Mouse (Mus musculus): ENCODE data around the gene Agpat2. TPM values are rescaled to one million over a fixed set of nuclear protein-coding genes. Genes with fewer than 3 reads are reported as not detected.

The Agpat2 gene
- total RNA-seq, 1 experiment = 60.4 TPM

DNA sequence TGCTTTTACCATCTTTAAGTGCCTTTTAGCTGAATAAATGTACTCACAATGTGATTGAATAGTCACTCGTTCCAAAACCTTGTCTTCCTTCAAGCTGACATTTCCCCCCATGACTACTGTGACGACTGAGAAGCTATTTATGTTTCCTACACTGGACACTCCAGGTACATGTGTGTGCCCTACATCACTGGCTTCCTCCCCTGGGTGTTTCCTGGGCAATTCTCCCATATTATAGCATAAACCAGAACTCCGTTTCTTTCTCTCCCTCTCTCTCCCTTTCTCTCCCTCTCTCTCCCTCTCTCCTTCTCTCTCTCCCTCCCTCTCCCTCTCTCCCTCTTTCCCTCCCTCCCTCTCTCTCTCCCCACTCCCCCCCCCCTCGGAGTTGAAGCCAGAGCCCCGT, 30.4 kb downstream of the Agpat2 start:
- Histone ChIP-seq H3K27ac (ENCODE audit: insufficient read depth, low read depth, low read length, poor library complexity, severe bottlenecking) (no peak overlapping the region), H3K4me3 (ENCODE audit: insufficient read depth in 1 of 2, low read depth in 1 of 2, low read length in 2 of 2, poor library complexity in 1 of 2, severe bottlenecking in 1 of 2) (no peak overlapping the region), H3K36me3 (ENCODE audit: control insufficient read depth, insufficient read depth, low read length, poor library complexity, severe bottlenecking) (no peaks in the 10 kb centered on the region), H3K9ac (ENCODE audit: insufficient read depth, low read depth, low read length, poor library complexity, severe bottlenecking) (no peak overlapping the region), H3K4me1 (ENCODE audit: control insufficient read depth in 2 of 2, insufficient read depth in 2 of 2, low read length in 2 of 2, poor library complexity in 1 of 2) (peaks cover 0 to 21% of the 10 kb centered on the region in 2 experiments; a peak in 3 of 4 replicates), H3K9me3 (ENCODE audit: control insufficient read depth, insufficient read depth, low read depth, low read length) (no peaks in the 10 kb centered on the region)
- DNase-seq (ENCODE audit: low read depth, low spot score) = no peak
- TF ChIP-seq ZC3H11A (IDR thresholded peaks at IDR 0.05; ENCODE audit: borderline replicate concordance, low read depth, low read length) = no peak
- no peak for TF ChIP-seq CHD2 (IDR thresholded peaks at IDR 0.05; ENCODE audit: low read depth, low read length)
- TF ChIP-seq HCFC1 (IDR thresholded peaks at IDR 0.05; ENCODE audit: borderline replicate concordance, insufficient read depth, low read length) = no peak
- TF ChIP-seq MAFK (IDR thresholded peaks at IDR 0.05; ENCODE audit: insufficient read depth, low read depth, low read length) = no peak
- TF ChIP-seq ZNF384 (IDR thresholded peaks at IDR 0.05; ENCODE audit: low read depth, low read length) = no peak
- in situ Hi-C loops (cut with MboI; ENCODE audit: low sequenced_read_pairs in 2 of 2, unreplicated experiment in 2 of 2) = loop anchor here in 1 of 2 experiments (25.0 kb wide), 1 partner anchor 262 kb away; the partner anchor contains the start of gene Gpsm1

GRCm38 (mm10) chr2:26573396-26573795, 30.8 kb downstream of the Agpat2 start:
- Histone ChIP-seq H3K4me3 (ENCODE audit: insufficient read depth in 1 of 2, low read depth in 1 of 2, low read length in 2 of 2, poor library complexity in 1 of 2, severe bottlenecking in 1 of 2) (no peak overlapping the region), H3K9ac (ENCODE audit: insufficient read depth, low read depth, low read length, poor library complexity, severe bottlenecking) (no peak overlapping the region), H3K9me3 (ENCODE audit: control insufficient read depth, insufficient read depth, low read depth, low read length) (no peaks in the 10 kb centered on the region), H3K27ac (ENCODE audit: insufficient read depth, low read depth, low read length, poor library complexity, severe bottlenecking) (no peak overlapping the region), H3K4me1 (ENCODE audit: control insufficient read depth in 2 of 2, insufficient read depth in 2 of 2, low read length in 2 of 2, poor library complexity in 1 of 2) (peaks cover 0 to 17% of the 10 kb centered on the region in 2 experiments; a peak in 3 of 4 replicates), H3K36me3 (ENCODE audit: control insufficient read depth, insufficient read depth, low read length, poor library complexity, severe bottlenecking) (no peaks in the 10 kb centered on the region)
- no peak for DNase-seq (ENCODE audit: low read depth, low spot score)
- TF ChIP-seq CHD2 (IDR thresholded peaks at IDR 0.05; ENCODE audit: low read depth, low read length) = no peak
- TF ChIP-seq ZNF384 (IDR thresholded peaks at IDR 0.05; ENCODE audit: low read depth, low read length) = no peak
- no peak for TF ChIP-seq HCFC1 (IDR thresholded peaks at IDR 0.05; ENCODE audit: borderline replicate concordance, insufficient read depth, low read length)
- TF ChIP-seq ZC3H11A (IDR thresholded peaks at IDR 0.05; ENCODE audit: borderline replicate concordance, low read depth, low read length) = no peak
- TF ChIP-seq MAFK (IDR thresholded peaks at IDR 0.05; ENCODE audit: insufficient read depth, low read depth, low read length) = no peak
- in situ Hi-C loops (cut with MboI; ENCODE audit: low sequenced_read_pairs in 2 of 2, unreplicated experiment in 2 of 2) = loop anchor here in 1 of 2 experiments (25.0 kb wide), 1 partner anchor 261 kb away; the partner anchor contains the start of gene Gpsm1

DNA sequence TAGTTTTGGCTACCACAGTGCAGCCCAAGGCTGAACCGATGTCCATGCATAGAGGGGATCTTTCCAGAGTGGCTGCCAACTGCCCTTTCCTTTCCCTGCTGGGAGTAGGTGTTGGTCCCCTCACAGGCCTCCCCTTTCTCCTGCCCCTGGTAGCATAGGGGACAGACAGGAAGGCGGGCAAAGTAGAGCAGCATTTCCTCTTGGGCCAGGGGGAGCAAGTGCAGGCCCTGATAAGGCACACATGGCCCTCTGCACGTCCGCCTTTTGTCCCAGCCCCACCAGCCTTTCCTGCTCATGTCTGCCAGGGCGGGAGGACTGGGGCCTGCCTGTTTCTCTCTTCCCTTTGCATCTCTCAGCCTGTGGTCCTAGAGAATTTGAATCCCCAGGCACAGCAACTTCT, 32.4 kb downstream of the Agpat2 start:
- H3K9ac ChIP-seq (ENCODE audit: insufficient read depth, low read depth, low read length, poor library complexity, severe bottlenecking) = no peak overlapping the region
- peaks cover 0 to 7% of the 10 kb centered on the region in 2 experiments; a peak in 3 of 4 replicates for H3K4me1 ChIP-seq (ENCODE audit: control insufficient read depth in 2 of 2, insufficient read depth in 2 of 2, low read length in 2 of 2, poor library complexity in 1 of 2)
- no peak overlapping the region for H3K4me3 ChIP-seq (ENCODE audit: insufficient read depth in 1 of 2, low read depth in 1 of 2, low read length in 2 of 2, poor library complexity in 1 of 2, severe bottlenecking in 1 of 2)
- H3K27ac ChIP-seq (ENCODE audit: insufficient read depth, low read depth, low read length, poor library complexity, severe bottlenecking) = no peak overlapping the region
- H3K9me3 ChIP-seq (ENCODE audit: control insufficient read depth, insufficient read depth, low read depth, low read length) = no peaks in the 10 kb centered on the region
- no peak for DNase-seq (ENCODE audit: low read depth, low spot score)
- in situ Hi-C loops (cut with MboI; ENCODE audit: low sequenced_read_pairs in 2 of 2, unreplicated experiment in 2 of 2) = loop anchor here in 1 of 2 experiments (25.0 kb wide), 1 partner anchor 260 kb away; the partner anchor contains the start of gene Gpsm1
- TF ChIP-seq ZC3H11A (IDR thresholded peaks at IDR 0.05; ENCODE audit: borderline replicate concordance, low read depth, low read length) (no peak), MAFK (IDR thresholded peaks at IDR 0.05; ENCODE audit: insufficient read depth, low read depth, low read length) (no peak), ZNF384 (IDR thresholded peaks at IDR 0.05; ENCODE audit: low read depth, low read length) (no peak), CHD2 (IDR thresholded peaks at IDR 0.05; ENCODE audit: low read depth, low read length) (no peak), HCFC1 (IDR thresholded peaks at IDR 0.05; ENCODE audit: borderline replicate concordance, insufficient read depth, low read length) (no peak)
- no peaks in the 10 kb centered on the region for H3K36me3 ChIP-seq (ENCODE audit: control insufficient read depth, insufficient read depth, low read length, poor library complexity, severe bottlenecking)

GRCm38 (mm10) chr2:26571400-26571799, 32.8 kb downstream of the Agpat2 start:
- Histone ChIP-seq H3K4me3 (ENCODE audit: insufficient read depth in 1 of 2, low read depth in 1 of 2, low read length in 2 of 2, poor library complexity in 1 of 2, severe bottlenecking in 1 of 2) (no peak overlapping the region), H3K9me3 (ENCODE audit: control insufficient read depth, insufficient read depth, low read depth, low read length) (no peaks in the 10 kb centered on the region), H3K9ac (ENCODE audit: insufficient read depth, low read depth, low read length, poor library complexity, severe bottlenecking) (no peak overlapping the region), H3K4me1 (ENCODE audit: control insufficient read depth in 2 of 2, insufficient read depth in 2 of 2, low read length in 2 of 2, poor library complexity in 1 of 2) (peaks cover 0 to 7% of the 10 kb centered on the region in 2 experiments; a peak in 3 of 4 replicates), H3K27ac (ENCODE audit: insufficient read depth, low read depth, low read length, poor library complexity, severe bottlenecking) (no peak overlapping the region), H3K36me3 (ENCODE audit: control insufficient read depth, insufficient read depth, low read length, poor library complexity, severe bottlenecking) (no peaks in the 10 kb centered on the region)
- in situ Hi-C loops (cut with MboI; ENCODE audit: low sequenced_read_pairs in 2 of 2, unreplicated experiment in 2 of 2) = loop anchor here in 1 of 2 experiments (25.0 kb wide), 1 partner anchor 259 kb away; the partner anchor contains the start of gene Gpsm1
- TF ChIP-seq CHD2 (IDR thresholded peaks at IDR 0.05; ENCODE audit: low read depth, low read length) = no peak
- DNase-seq (ENCODE audit: low read depth, low spot score) = no peak

- in situ Hi-C loops (cut with MboI; ENCODE audit: low sequenced_read_pairs in 2 of 2, unreplicated experiment in 2 of 2) = loop anchor here in 1 of 2 experiments (25.0 kb wide), 1 partner anchor 258 kb away; the partner anchor contains the start of gene Gpsm1
- Histone ChIP-seq H3K4me3 (ENCODE audit: insufficient read depth in 1 of 2, low read depth in 1 of 2, low read length in 2 of 2, poor library complexity in 1 of 2, severe bottlenecking in 1 of 2) (no peak overlapping the region), H3K4me1 (ENCODE audit: control insufficient read depth in 2 of 2, insufficient read depth in 2 of 2, low read length in 2 of 2, poor library complexity in 1 of 2) (no peaks in the 10 kb centered on the region; a peak in 1 of 4 replicates), H3K9me3 (ENCODE audit: control insufficient read depth, insufficient read depth, low read depth, low read length) (no peaks in the 10 kb centered on the region), H3K36me3 (ENCODE audit: control insufficient read depth, insufficient read depth, low read length, poor library complexity, severe bottlenecking) (no peaks in the 10 kb centered on the region), H3K27ac (ENCODE audit: insufficient read depth, low read depth, low read length, poor library complexity, severe bottlenecking) (no peak overlapping the region), H3K9ac (ENCODE audit: insufficient read depth, low read depth, low read length, poor library complexity, severe bottlenecking) (no peak overlapping the region)
- peak; percentile 81 for DNase-seq (ENCODE audit: low read depth, low spot score)
- TF ChIP-seq MAFK (IDR thresholded peaks at IDR 0.05; ENCODE audit: insufficient read depth, low read depth, low read length) (peak; percentile 97), ZNF384 (IDR thresholded peaks at IDR 0.05; ENCODE audit: low read depth, low read length) (no peak), CHD2 (IDR thresholded peaks at IDR 0.05; ENCODE audit: low read depth, low read length) (no peak), HCFC1 (IDR thresholded peaks at IDR 0.05; ENCODE audit: borderline replicate concordance, insufficient read depth, low read length) (no peak), ZC3H11A (IDR thresholded peaks at IDR 0.05; ENCODE audit: borderline replicate concordance, low read depth, low read length) (peak; percentile 96)
Observed at GRCm38 (mm10) chr2:26570034-26570433, 34.2 kb downstream of the Agpat2 start.
